ENCODE assay signal across 8 mouse cellular contexts in genomic region chr12:76593839-76594322, GRCm38 (mm10).
DNase-seq lines count a peak whose midpoint lies in the region; TF ChIP-seq lines count a peak whose summit lies in the region.

No protein-coding gene starts in this region.

- peaks cover 35% of the 10 kb centered on the region for H3K27me3 ChIP-seq in E14TG2a.4 (ENCODE audit: insufficient read depth, low read length)

- no peaks in the 10 kb centered on the region for H3K9me3 ChIP-seq in E14TG2a.4 (ENCODE audit: low read length)

- no peak for TF ChIP-seq CTCF in E14TG2a.4 (conservative IDR thresholded peaks at IDR 0.05; ENCODE audit: low read length)

- peak; percentile 88 for DNase-seq in adrenal gland, postnatal 10 days
- DNase-seq in frontal cortex, adult 2 months (ENCODE audit: extremely low spot score in 1 of 2, low spot score in 1 of 2): peak; percentile 70 to 84
- peak; percentile 87 for DNase-seq in heart, postnatal 4 days
- peak; percentile 69 for DNase-seq in left cerebral cortex, adult 11 months (ENCODE audit: low spot score)
- DNase-seq in lung, postnatal 4 days: peak; percentile 86 to 89
- DNase-seq in skeletal muscle tissue, adult 2 months (ENCODE audit: low read depth, low spot score): peak; percentile 91
- DNase-seq in thymus, adult 18-20 months: no peak

- peaks cover 67% of the 10 kb centered on the region for H3K4me1 ChIP-seq in E14TG2a.4 (replicated peaks; ENCODE audit: low read depth, low read length)

- peak overlapping the region; percentile 27 for H3K4me3 ChIP-seq in E14TG2a.4 (replicated peaks; ENCODE audit: low read length)

- H3K36me3 ChIP-seq in E14TG2a.4 (ENCODE audit: insufficient read depth, low read length): no peaks in the 10 kb centered on the region

Comparison
In these comparisons a context has a peak if more than half of its experiments do, and no peak if none do; other contexts are left out.
1. DNase-seq: peak in adrenal gland, postnatal 10 days (single experiment), frontal cortex, adult 2 months (2 of 2), heart, postnatal 4 days (single experiment), left cerebral cortex, adult 11 months (single experiment), lung, postnatal 4 days (2 of 2) and skeletal muscle tissue, adult 2 months (single experiment); none in thymus, adult 18-20 months (0 of 2).